Mouse (Mus musculus): ENCODE measurements around the gene C1qtnf4. TPM values are rescaled to one million over a fixed set of nuclear protein-coding genes. Genes with fewer than 3 reads are reported as not detected.

C1qtnf4 gene
- polyA plus RNA-seq (2015; fragmentation: Nextera tagmentation; extraction: Ambion mirVana): 3.0 and 4.4 TPM in 2 replicates

- ATAC-seq (ENCODE audit: low read depth): no peak
- H3K4me3 ChIP-seq (replicated peaks): peak within 1 kb of the TSS; percentile 44
- H3K9me3 ChIP-seq (replicated peaks): 0 out of 2 replicates have a peak, but pooled peaks cover 3% of the 10 kb centered on the region
- DNase-seq: no peak
- peak within 1 kb of the TSS; percentile 63 for H3K4me2 ChIP-seq
- H3K27me3 ChIP-seq: peaks cover 93% of the 10 kb centered on the region
- H3K4me1 ChIP-seq (replicated peaks): peaks cover 34% of the 10 kb centered on the region
- H3K27ac ChIP-seq: no peak within 1 kb of the TSS
- H3K9ac ChIP-seq: peak within 1 kb of the TSS; percentile 42; the same call in 1 of the 2 replicates
- 2% methylated on average over 45 of the region's 45 CpGs for WGBS (ENCODE audit: insufficient replicate concordance)
- no peaks in the 10 kb centered on the region for H3K36me3 ChIP-seq
These were observed at the start of gene C1qtnf4 for GRCm38 (mm10) chr2:90885218-90886041. Gene C1qtnf4 (plus strand): TSS chr2:90885860.

DNA sequence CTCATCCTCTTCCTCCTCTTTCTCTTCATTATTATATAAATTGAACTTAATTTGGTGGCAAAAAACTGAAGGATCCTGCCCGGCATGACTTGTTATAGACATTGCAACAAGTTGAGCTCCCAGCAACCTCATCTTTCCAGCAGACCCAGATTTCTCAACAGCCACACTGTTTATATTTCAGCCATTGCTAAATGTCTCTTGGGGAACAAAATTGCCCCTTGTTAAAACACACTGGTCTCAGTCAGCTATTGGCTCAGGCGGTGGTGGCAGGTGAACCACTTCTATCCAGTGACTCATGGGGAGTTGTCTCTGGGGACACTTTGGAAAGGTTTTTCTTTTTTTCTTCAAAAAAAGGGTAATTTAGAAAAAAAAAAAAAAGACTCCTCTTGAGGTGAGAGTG, 47.0 kb upstream of the C1qtnf4 start:
- no peak overlapping the region for H3K27ac ChIP-seq
- no peak overlapping the region for H3K9ac ChIP-seq
- no peak for ATAC-seq (ENCODE audit: low read depth)
- H3K9me3 ChIP-seq (replicated peaks): no peaks in the 10 kb centered on the region
- no peak overlapping the region for H3K4me3 ChIP-seq (replicated peaks)
- WGBS (ENCODE audit: insufficient replicate concordance): 79% methylated on average over 2 of the region's 2 CpGs
- no peaks in the 10 kb centered on the region for H3K4me1 ChIP-seq (replicated peaks)
- H3K27me3 ChIP-seq: no peaks in the 10 kb centered on the region
- H3K4me2 ChIP-seq: no peak overlapping the region
- H3K36me3 ChIP-seq: no peaks in the 10 kb centered on the region
- no peak for DNase-seq

DNA sequence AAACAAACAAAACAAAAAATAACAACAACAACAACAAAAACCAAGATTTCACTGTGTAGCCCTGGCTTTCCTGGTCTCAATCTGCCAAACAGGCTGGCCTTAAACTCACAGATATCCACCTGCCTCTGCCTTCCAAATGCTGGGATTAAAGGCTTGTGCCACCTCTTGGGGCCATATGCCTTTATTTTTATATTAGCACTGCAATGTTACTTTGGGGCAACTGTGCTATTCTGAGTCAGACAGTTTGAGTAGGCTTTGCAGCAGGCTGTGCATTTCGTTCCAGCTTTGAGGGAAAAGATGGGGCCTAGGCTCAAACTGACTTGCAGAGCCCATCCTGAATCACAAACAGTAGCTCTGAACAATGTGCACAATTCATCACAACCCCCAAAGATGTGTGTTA, 42.0 kb upstream of the C1qtnf4 start:
- H3K4me3 ChIP-seq (replicated peaks): no peak overlapping the region
- H3K9me3 ChIP-seq (replicated peaks): no peaks in the 10 kb centered on the region
- WGBS (ENCODE audit: insufficient replicate concordance): 85% methylated on average over 1 of the region's 1 CpGs
- peaks cover 28% of the 10 kb centered on the region for H3K4me1 ChIP-seq (replicated peaks)
- no peak overlapping the region for H3K4me2 ChIP-seq
- no peak overlapping the region for H3K9ac ChIP-seq
- ATAC-seq (ENCODE audit: low read depth): no peak
- H3K27me3 ChIP-seq: no peaks in the 10 kb centered on the region
- no peak for DNase-seq
- no peak overlapping the region for H3K27ac ChIP-seq
- H3K36me3 ChIP-seq: no peaks in the 10 kb centered on the region

- WGBS (ENCODE audit: insufficient replicate concordance): 74% methylated on average over 5 of the region's 5 CpGs
These were observed 41.4 kb upstream of the C1qtnf4 start for GRCm38 (mm10) chr2:90844262-90844661.

DNA sequence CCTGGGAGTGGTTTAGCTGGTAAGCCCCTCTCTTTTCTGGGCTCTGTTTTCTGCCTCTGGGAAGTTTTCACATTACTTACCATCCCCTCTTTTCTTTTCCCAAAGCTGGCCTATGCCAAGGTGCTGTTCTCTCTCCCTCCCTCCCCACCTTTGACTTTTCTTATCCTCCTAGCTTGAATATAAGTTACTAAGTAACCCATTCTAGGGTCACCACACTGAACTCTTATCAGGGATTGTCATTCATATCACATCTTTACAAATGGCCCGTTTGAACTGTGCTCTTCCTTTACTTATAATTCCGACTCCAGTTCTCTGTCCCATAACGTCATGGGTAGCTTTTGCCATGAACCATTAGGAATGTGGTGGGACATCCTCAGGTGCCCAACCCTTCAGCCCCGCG, 40.4 kb upstream of the C1qtnf4 start:
- Histone ChIP-seq H3K9ac (no peak overlapping the region), H3K27ac (no peak overlapping the region; the same call in 1 of the 2 replicates), H3K9me3 (replicated peaks) (no peaks in the 10 kb centered on the region), H3K4me3 (replicated peaks) (no peak overlapping the region), H3K27me3 (no peaks in the 10 kb centered on the region), H3K4me1 (replicated peaks) (peaks cover 35% of the 10 kb centered on the region), H3K36me3 (peaks cover 2% of the 10 kb centered on the region), H3K4me2 (no peak overlapping the region)
- WGBS (ENCODE audit: insufficient replicate concordance): 53% methylated on average over 5 of the region's 5 CpGs
- no peak for DNase-seq
- ATAC-seq (ENCODE audit: low read depth): no peak

More at GRCm38 (mm10) chr2:90844262-90844661, 41.4 kb upstream of the C1qtnf4 start:
- Histone ChIP-seq H3K36me3 (no peaks in the 10 kb centered on the region), H3K4me3 (replicated peaks) (no peak overlapping the region), H3K9me3 (replicated peaks) (no peaks in the 10 kb centered on the region), H3K4me2 (no peak overlapping the region), H3K4me1 (replicated peaks) (peaks cover 34% of the 10 kb centered on the region), H3K27ac (no peak overlapping the region), H3K9ac (no peak overlapping the region), H3K27me3 (no peaks in the 10 kb centered on the region)
- no peak for DNase-seq
- no peak for ATAC-seq (ENCODE audit: low read depth)

- Histone ChIP-seq H3K4me3 (replicated peaks) (peak overlapping the region; percentile 90), H3K4me1 (replicated peaks) (peaks cover 39% of the 10 kb centered on the region), H3K27ac (peak overlapping the region; percentile 63), H3K27me3 (no peaks in the 10 kb centered on the region), H3K36me3 (peaks cover 11% of the 10 kb centered on the region), H3K9me3 (replicated peaks) (no peaks in the 10 kb centered on the region), H3K4me2 (peak overlapping the region; percentile 78), H3K9ac (peak overlapping the region; percentile 77; the same call in 1 of the 2 replicates)
- ATAC-seq (ENCODE audit: low read depth) (no peak), DNase-seq (no peak)
- 48% methylated on average over 6 of the region's 6 CpGs for WGBS (ENCODE audit: insufficient replicate concordance)
These were observed 39.5 kb upstream of the C1qtnf4 start for GRCm38 (mm10) chr2:90846171-90846570.

DNA sequence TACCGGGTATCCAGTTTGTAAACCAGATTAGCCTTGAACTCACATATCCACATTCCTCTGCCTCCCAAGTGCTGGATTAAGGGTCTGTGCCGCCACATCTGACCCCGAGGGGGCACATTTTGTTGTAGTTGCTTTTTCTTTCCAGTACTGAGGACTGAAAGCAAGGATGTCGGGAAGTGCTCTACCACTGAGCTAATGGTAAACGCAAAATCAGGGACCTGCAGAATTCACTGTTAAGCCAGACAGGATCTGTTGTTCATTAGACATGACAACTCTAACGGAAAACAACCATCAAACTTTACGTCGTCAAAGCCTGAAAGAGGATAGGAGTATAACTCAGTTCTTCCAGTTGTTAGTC, 39.1 kb upstream of the C1qtnf4 start:
- H3K27me3 ChIP-seq: no peaks in the 10 kb centered on the region
- peak overlapping the region; percentile 77 for H3K9ac ChIP-seq
- H3K27ac ChIP-seq: peak overlapping the region; percentile 63
- peak; percentile 22 for ATAC-seq (ENCODE audit: low read depth)
- no peaks in the 10 kb centered on the region for H3K9me3 ChIP-seq (replicated peaks)
- H3K36me3 ChIP-seq: peaks cover 15% of the 10 kb centered on the region
- WGBS (ENCODE audit: insufficient replicate concordance): 4% methylated on average over 8 of the region's 8 CpGs
- H3K4me2 ChIP-seq: peak overlapping the region; percentile 78
- peak overlapping the region; percentile 90 for H3K4me3 ChIP-seq (replicated peaks)
- peaks cover 41% of the 10 kb centered on the region for H3K4me1 ChIP-seq (replicated peaks)
- DNase-seq: no peak

GRCm38 (mm10) chr2:90846955-90847680, 38.5 kb upstream of the C1qtnf4 start, which contains the start of gene Mtch2:
Gene Mtch2 (plus strand): TSS chr2:90847155.
- Histone ChIP-seq H3K36me3 (peaks cover 20% of the 10 kb centered on the region), H3K9ac (peak within 1 kb of the TSS; percentile 92), H3K9me3 (replicated peaks) (no peaks in the 10 kb centered on the region), H3K4me1 (replicated peaks) (peaks cover 41% of the 10 kb centered on the region), H3K4me2 (peak within 1 kb of the TSS; percentile 82), H3K27ac (peak within 1 kb of the TSS; percentile 87), H3K4me3 (replicated peaks) (peak within 1 kb of the TSS; percentile 90), H3K27me3 (no peaks in the 10 kb centered on the region)
- DNase-seq (peak; percentile 98), ATAC-seq (ENCODE audit: low read depth) (peak; percentile 95)
- under 1% methylated on average over 67 of the region's 67 CpGs for WGBS (ENCODE audit: insufficient replicate concordance)

DNA sequence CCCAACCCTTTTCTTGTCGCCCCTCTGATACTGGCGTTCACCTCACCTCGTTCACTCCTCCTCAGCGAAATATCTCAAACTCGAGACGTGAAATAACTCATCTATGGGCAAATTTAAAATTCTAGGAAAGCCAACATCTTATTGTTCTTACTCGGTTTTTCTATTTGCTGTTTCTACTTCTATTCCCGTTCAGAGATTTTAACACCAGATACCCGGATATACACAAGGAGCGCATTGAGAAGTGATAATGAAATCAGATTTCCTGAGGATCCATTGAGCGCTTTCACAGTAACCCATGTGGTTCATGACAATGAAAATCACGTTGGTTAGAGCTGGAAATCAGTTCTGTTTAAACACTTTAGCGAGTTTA, 38.0 kb upstream of the C1qtnf4 start:
- Histone ChIP-seq H3K9me3 (replicated peaks) (no peaks in the 10 kb centered on the region), H3K4me2 (peak overlapping the region; percentile 82), H3K27ac (peak overlapping the region; percentile 87), H3K36me3 (peaks cover 25% of the 10 kb centered on the region), H3K4me3 (replicated peaks) (peak overlapping the region; percentile 90), H3K27me3 (no peaks in the 10 kb centered on the region), H3K4me1 (replicated peaks) (peaks cover 41% of the 10 kb centered on the region), H3K9ac (peak overlapping the region; percentile 92)
- no peak for ATAC-seq (ENCODE audit: low read depth)
- WGBS (ENCODE audit: insufficient replicate concordance): under 1% methylated on average over 13 of the region's 13 CpGs
- no peak for DNase-seq

DNA sequence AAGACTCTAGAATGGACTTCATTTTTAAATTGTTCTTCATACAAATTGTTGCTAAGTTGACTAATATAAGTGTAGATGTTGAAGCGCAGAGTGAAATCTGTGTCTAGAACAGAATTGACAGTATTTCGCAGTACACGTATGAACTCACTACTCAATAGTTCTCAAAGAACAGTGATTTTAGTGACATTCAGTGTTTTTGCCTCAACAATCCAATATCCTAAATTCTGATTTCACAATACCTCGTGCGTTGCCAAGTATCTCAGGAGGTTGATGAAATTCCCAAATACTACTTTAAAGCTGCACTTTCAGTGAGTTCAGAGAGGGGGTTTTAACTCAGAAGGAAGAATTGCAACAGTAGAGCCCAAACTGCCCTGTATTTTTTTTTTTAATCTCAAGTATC, 37.3 kb upstream of the C1qtnf4 start:
- Histone ChIP-seq H3K4me2 (peak overlapping the region; percentile 82), H3K9ac (peak overlapping the region; percentile 92; the same call in 1 of the 2 replicates), H3K27me3 (no peaks in the 10 kb centered on the region), H3K4me3 (replicated peaks) (peak overlapping the region; percentile 90), H3K36me3 (peaks cover 32% of the 10 kb centered on the region), H3K9me3 (replicated peaks) (no peaks in the 10 kb centered on the region), H3K4me1 (replicated peaks) (peaks cover 41% of the 10 kb centered on the region), H3K27ac (no peak overlapping the region)
- DNase-seq (no peak), ATAC-seq (ENCODE audit: low read depth) (no peak)
- WGBS (ENCODE audit: insufficient replicate concordance): 88% methylated on average over 5 of the region's 5 CpGs

- 93% methylated on average over 1 of the region's 1 CpGs for WGBS (ENCODE audit: insufficient replicate concordance)
- H3K36me3 ChIP-seq: peaks cover 50% of the 10 kb centered on the region
- ATAC-seq (ENCODE audit: low read depth) (no peak), DNase-seq (no peak)
- H3K27me3 ChIP-seq: no peaks in the 10 kb centered on the region
- no peak overlapping the region for H3K27ac ChIP-seq
- no peaks in the 10 kb centered on the region for H3K9me3 ChIP-seq (replicated peaks)
- no peak overlapping the region for H3K9ac ChIP-seq
- H3K4me1 ChIP-seq (replicated peaks): peaks cover 36% of the 10 kb centered on the region
- no peak overlapping the region for H3K4me2 ChIP-seq
- no peak overlapping the region for H3K4me3 ChIP-seq (replicated peaks)
These were observed 35.3 kb upstream of the C1qtnf4 start for GRCm38 (mm10) chr2:90850401-90850800.

Data from liver, embryonic 13.5 days (tissue).